Mouse (Mus musculus) spleen, adult 2 months (tissue): Measurements from ENCODE around the gene Rims4.

Experiments used
- CTCF ChIP-seq: fragments of 200-500 bp; IDR thresholded peaks from 2 replicates; pipeline ENCODE4 v1.5.1; 2011; ENCODE audit warnings: mild to moderate bottlenecking, inconsistent platforms; ENCODE audit not compliant: insufficient read depth, insufficient read length, insufficient replicate concordance; ENCODE audit errors: extremely low read depth
- POLR2A ChIP-seq: fragments of 200-500 bp; IDR thresholded peaks from 2 replicates; pipeline ENCODE4 v1.6.1; 2011; ENCODE audit warnings: low read depth, low read length, inconsistent platforms

- TF ChIP-seq POLR2A (no peak), CTCF (no peak)
These were observed 21.0 kb upstream of the Rims4 start for GRCm38 (mm10) chr2:163939522-163939921.
